Comparison of ENCODE assay signal across 8 mouse cellular contexts in the genomic region with DNA sequence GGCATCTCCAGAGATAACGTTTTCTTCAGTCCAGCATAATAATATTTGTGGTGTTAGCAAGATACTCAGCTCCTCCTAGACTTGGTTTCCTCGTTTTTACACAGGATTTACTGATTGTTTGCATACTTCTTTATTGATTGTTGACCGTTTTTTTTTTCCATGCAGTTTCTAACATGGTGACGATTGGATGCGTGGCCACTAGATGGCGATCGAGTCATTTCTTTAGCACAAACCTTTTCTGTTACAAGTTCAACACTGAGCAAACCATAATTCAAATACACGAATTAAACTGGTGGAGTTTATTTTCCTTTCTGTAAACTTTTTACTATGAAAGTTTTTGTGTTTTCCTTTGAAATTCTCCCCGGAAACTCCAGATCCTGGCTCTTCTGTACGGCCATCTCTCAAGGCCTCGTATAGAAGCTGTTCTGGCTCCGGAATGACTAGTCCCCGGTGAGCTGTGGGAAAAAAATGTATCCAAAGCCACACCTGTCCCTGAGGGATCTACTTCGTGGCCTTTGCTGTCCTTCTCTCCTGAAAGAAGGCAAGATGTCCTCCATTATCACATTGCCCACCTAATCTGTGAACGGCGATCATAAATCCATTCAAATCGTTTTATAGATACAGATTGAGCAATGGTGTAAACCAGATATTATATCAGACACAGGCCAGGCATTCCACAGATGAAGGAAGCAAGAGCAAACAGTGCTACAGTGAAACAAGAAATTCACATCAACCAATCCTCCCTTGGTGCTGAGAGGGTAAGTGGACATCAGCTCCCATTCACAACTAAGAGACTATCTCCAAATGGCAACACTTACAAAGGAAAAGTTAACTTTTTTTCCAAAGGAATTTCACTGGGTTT. TPM values are rescaled to one million over a fixed set of nuclear protein-coding genes. Genes with fewer than 3 reads are reported as not detected.
DNase-seq lines count a peak whose midpoint lies in the region; ATAC-seq and TF ChIP-seq lines count a peak whose summit lies in the region.

No protein-coding gene starts in this region.

- ATAC-seq in Patski = no peak

- peaks cover 4% of the 10 kb centered on the region for H3K27me3 ChIP-seq in Patski

- in situ Hi-C loops in Patski (cut with MboI; ENCODE audit: low pct_unique_long_range_greater_than_20kb) = loop anchor here (5.0 to 25.0 kb wide), 3 partner anchors 100 to 610 kb away; a partner anchor contains a TSS

- DNase-seq in CD8-positive naive resting alpha-beta T cell, adult 2 months (ENCODE audit: low read depth in 2 of 2, low spot score in 2 of 2) = peak; percentile 46 to 64
- DNase-seq in Patski (ENCODE audit: low read depth, low spot score) = no peak
- DNase-seq in cerebellum, adult 9-11 months = peak; percentile 31
- peak; percentile 73 for DNase-seq in gastrocnemius, postnatal 10 days
- peak; percentile 67 to 88 for DNase-seq in kidney, postnatal 36 days
- peak; percentile 76 for DNase-seq in lung, postnatal 10 days
- peak; percentile 59 to 80 for DNase-seq in right cerebral cortex, postnatal 10 days (ENCODE audit: low spot score in 2 of 2)
- peak; percentile 28 for DNase-seq in yolk sac, embryonic 10.5 days (ENCODE audit: low spot score)

- CTCF ChIA-PET in Patski (lab: Charles Lee) = interaction anchor here (0.6 to 4.8 kb wide), 14 partner anchors 11 to 663 kb away, joined by 3 to 25 read pairs (median 4); a partner anchor contains a TSS

- peak; percentile 68 for TF ChIP-seq CTCF in Patski (IDR thresholded peaks at IDR 0.05)

- POLR2A ChIA-PET in Patski (lab: Charles Lee) = interaction anchor here (0.6 kb wide), 1 partner anchor 27 kb away, joined by 3 read pairs; no protein-coding TSS in a partner anchor

RNA-seq across cellular contexts. Expression of a gene that starts 12.3 kb away (rescaled TPM):
- not detected for polyA plus RNA-seq in Patski (2021)
- not detected for total RNA-seq in gastrocnemius, postnatal 10 days (2021)

RNA-seq across cellular contexts. Expression of a gene that starts 18.3 kb away (rescaled TPM):
- 52.2 TPM for polyA plus RNA-seq in Patski (2021)
- 10 to 100 TPM; 10.9 to 12.7 TPM for total RNA-seq in gastrocnemius, postnatal 10 days (2021)

RNA-seq across cellular contexts. Expression of a gene that starts 34.3 kb away (rescaled TPM):
- 0.12 TPM for polyA plus RNA-seq in Patski (2021)
- not detected for total RNA-seq in gastrocnemius, postnatal 10 days (2021)

RNA-seq across cellular contexts. Expression of a gene that starts 37.3 kb away (rescaled TPM):
- polyA plus RNA-seq in Patski (2021) = 19.8 TPM
- 10 to 100 TPM; 10.5 to 18.3 TPM for total RNA-seq in gastrocnemius, postnatal 10 days (2021)

RNA-seq across cellular contexts. Expression of a gene that starts 59.0 kb away (rescaled TPM):
- 0.21 TPM for polyA plus RNA-seq in Patski (2021)
- 10 to 100 TPM; 74.8 to 78.2 TPM for total RNA-seq in gastrocnemius, postnatal 10 days (2021)
